Mouse (Mus musculus): ENCODE measurements around the gene Plcl1. TPM values are rescaled to one million over a fixed set of nuclear protein-coding genes. Genes with fewer than 3 reads are reported as not detected.

Plcl1 gene
- polyA plus RNA-seq, 1 experiment: 1.00 TPM

GRCm38 (mm10) chr1:55571399-55571798, 165.7 kb downstream of the Plcl1 start:
- no peak overlapping the region for H3K4me3 ChIP-seq
- no peaks in the 10 kb centered on the region for H3K36me3 ChIP-seq (ENCODE audit: control insufficient read depth, insufficient read depth)
- H3K27me3 ChIP-seq (ENCODE audit: control insufficient read depth, insufficient read depth, insufficient read length): no peaks in the 10 kb centered on the region
- H3K4me2 ChIP-seq (ENCODE audit: low read depth): no peak overlapping the region
- TF ChIP-seq CEBPB (IDR thresholded peaks at IDR 0.05; ENCODE audit: insufficient read depth, poor library complexity, severe bottlenecking) (no peak), SRF (IDR thresholded peaks at IDR 0.05; ENCODE audit: control insufficient read depth, insufficient read length, low read depth) (no peak), POLR2A (IDR thresholded peaks at IDR 0.05; ENCODE audit: insufficient read length, low read depth) (no peak), MYOD1 (IDR thresholded peaks at IDR 0.05; ENCODE audit: control insufficient read depth in 1 of 3, insufficient read length in 2 of 3, low read depth in 2 of 3) (no peak), TCF12 (IDR thresholded peaks at IDR 0.05; ENCODE audit: insufficient read depth, poor library complexity, severe bottlenecking) (no peak), TCF3 (IDR thresholded peaks at IDR 0.05; ENCODE audit: insufficient read length, low read depth) (no peak), USF1 (IDR thresholded peaks at IDR 0.05; ENCODE audit: low read depth) (no peak), E2F4 (IDR thresholded peaks at IDR 0.05; ENCODE audit: insufficient read depth) (no peak), MYOG (IDR thresholded peaks at IDR 0.05; ENCODE audit: control insufficient read depth in 1 of 3, insufficient read depth in 1 of 3, insufficient read length in 2 of 3, low read depth in 2 of 3) (no peak), POLR2AphosphoS2 (IDR thresholded peaks at IDR 0.05; ENCODE audit: insufficient read length, low read depth) (no peak), REST (IDR thresholded peaks at IDR 0.05; ENCODE audit: insufficient read depth, insufficient read length) (no peak), MAX (IDR thresholded peaks at IDR 0.05; ENCODE audit: low read depth) (no peak)
- no peak overlapping the region for H3ac ChIP-seq (ENCODE audit: control insufficient read depth, insufficient read length)
- H3K79me2 ChIP-seq (ENCODE audit: control insufficient read depth, insufficient read depth): no peaks in the 10 kb centered on the region

DNA sequence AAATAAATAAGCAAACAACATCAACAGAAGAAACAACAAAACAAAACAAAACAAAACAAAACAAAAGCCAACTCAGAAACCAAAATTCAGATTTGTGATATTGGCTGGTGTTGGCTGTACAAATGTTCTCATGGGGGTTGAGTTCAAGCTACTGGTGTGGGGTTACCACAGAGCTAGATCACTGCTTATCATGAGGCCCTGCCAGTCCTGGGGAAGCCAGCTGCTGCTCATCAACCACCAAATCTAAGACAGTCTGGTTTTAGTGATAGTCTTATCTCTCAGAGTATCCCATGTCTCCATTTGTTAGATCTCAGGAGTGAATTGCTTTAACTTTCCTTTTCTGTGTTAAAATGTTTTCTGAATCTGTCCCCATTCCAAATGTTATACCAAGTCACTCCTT, 166.5 kb downstream of the Plcl1 start:
- Histone ChIP-seq H3K36me3 (ENCODE audit: control insufficient read depth, insufficient read depth) (no peaks in the 10 kb centered on the region), H3K27me3 (ENCODE audit: control insufficient read depth, insufficient read depth, insufficient read length) (no peaks in the 10 kb centered on the region), H3K79me2 (ENCODE audit: control insufficient read depth, insufficient read depth) (no peaks in the 10 kb centered on the region), H3ac (ENCODE audit: control insufficient read depth, insufficient read length) (no peak overlapping the region), H3K4me2 (ENCODE audit: low read depth) (no peak overlapping the region), H3K4me3 (no peak overlapping the region)
- TF ChIP-seq MYOG (IDR thresholded peaks at IDR 0.05; ENCODE audit: control insufficient read depth in 1 of 3, insufficient read depth in 1 of 3, insufficient read length in 2 of 3, low read depth in 2 of 3) (peak in 2 of 3 experiments; percentile 25 to 42), MYOD1 (IDR thresholded peaks at IDR 0.05; ENCODE audit: control insufficient read depth in 1 of 3, insufficient read length in 2 of 3, low read depth in 2 of 3) (peak in 2 of 3 experiments; percentile 37 to 57), POLR2AphosphoS2 (IDR thresholded peaks at IDR 0.05; ENCODE audit: insufficient read length, low read depth) (no peak), USF1 (IDR thresholded peaks at IDR 0.05; ENCODE audit: low read depth) (no peak), E2F4 (IDR thresholded peaks at IDR 0.05; ENCODE audit: insufficient read depth) (no peak)

- Histone ChIP-seq H3K4me3 (no peak overlapping the region), H3K27me3 (ENCODE audit: control insufficient read depth, insufficient read depth, insufficient read length) (no peaks in the 10 kb centered on the region), H3K36me3 (ENCODE audit: control insufficient read depth, insufficient read depth) (no peaks in the 10 kb centered on the region), H3K79me2 (ENCODE audit: control insufficient read depth, insufficient read depth) (no peaks in the 10 kb centered on the region), H3ac (ENCODE audit: control insufficient read depth, insufficient read length) (no peak overlapping the region), H3K4me2 (ENCODE audit: low read depth) (no peak overlapping the region)
- no peak for TF ChIP-seq POLR2AphosphoS2 (IDR thresholded peaks at IDR 0.05; ENCODE audit: insufficient read length, low read depth)
- TF ChIP-seq USF1 (IDR thresholded peaks at IDR 0.05; ENCODE audit: low read depth): no peak
- no peak for TF ChIP-seq POLR2A (IDR thresholded peaks at IDR 0.05; ENCODE audit: insufficient read length, low read depth)
- no peak for TF ChIP-seq E2F4 (IDR thresholded peaks at IDR 0.05; ENCODE audit: insufficient read depth)
- TF ChIP-seq CEBPB (IDR thresholded peaks at IDR 0.05; ENCODE audit: insufficient read depth, poor library complexity, severe bottlenecking): no peak
- TF ChIP-seq TCF12 (IDR thresholded peaks at IDR 0.05; ENCODE audit: insufficient read depth, poor library complexity, severe bottlenecking): no peak
- TF ChIP-seq MYOD1 (IDR thresholded peaks at IDR 0.05; ENCODE audit: control insufficient read depth in 1 of 3, insufficient read length in 2 of 3, low read depth in 2 of 3): peak; percentile 51 to 77 (median 70)
- TF ChIP-seq MAX (IDR thresholded peaks at IDR 0.05; ENCODE audit: low read depth): no peak
- TF ChIP-seq SRF (IDR thresholded peaks at IDR 0.05; ENCODE audit: control insufficient read depth, insufficient read length, low read depth): no peak
- no peak for TF ChIP-seq REST (IDR thresholded peaks at IDR 0.05; ENCODE audit: insufficient read depth, insufficient read length)
- no peak for TF ChIP-seq TCF3 (IDR thresholded peaks at IDR 0.05; ENCODE audit: insufficient read length, low read depth)
- TF ChIP-seq MYOG (IDR thresholded peaks at IDR 0.05; ENCODE audit: control insufficient read depth in 1 of 3, insufficient read depth in 1 of 3, insufficient read length in 2 of 3, low read depth in 2 of 3): peak; percentile 28 to 72 (median 70)
These were observed 166.9 kb downstream of the Plcl1 start for GRCm38 (mm10) chr1:55572664-55573063.

DNA sequence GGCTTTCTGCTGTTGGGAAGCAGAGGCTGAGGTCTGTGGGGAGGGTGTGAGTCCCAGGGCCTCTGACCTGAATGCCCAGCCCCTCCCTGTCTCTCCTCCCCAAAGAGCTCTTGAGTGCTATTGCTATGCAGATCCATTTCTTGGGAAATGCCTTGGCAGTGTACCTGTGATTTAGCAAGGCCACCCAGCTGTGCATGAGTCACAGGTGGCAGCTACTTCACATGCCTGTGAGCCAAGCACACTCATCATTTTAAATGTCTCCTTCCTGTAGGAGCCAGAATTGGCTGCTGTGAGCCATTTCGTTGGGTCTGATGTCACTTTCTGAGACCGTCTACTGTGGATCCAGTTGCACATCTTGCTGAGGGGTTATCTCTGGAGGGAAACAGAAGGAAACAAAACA, 170.2 kb downstream of the Plcl1 start:
- H3K4me2 ChIP-seq (ENCODE audit: low read depth): peak overlapping the region; percentile 54
- H3K36me3 ChIP-seq (ENCODE audit: control insufficient read depth, insufficient read depth): no peaks in the 10 kb centered on the region

DNA sequence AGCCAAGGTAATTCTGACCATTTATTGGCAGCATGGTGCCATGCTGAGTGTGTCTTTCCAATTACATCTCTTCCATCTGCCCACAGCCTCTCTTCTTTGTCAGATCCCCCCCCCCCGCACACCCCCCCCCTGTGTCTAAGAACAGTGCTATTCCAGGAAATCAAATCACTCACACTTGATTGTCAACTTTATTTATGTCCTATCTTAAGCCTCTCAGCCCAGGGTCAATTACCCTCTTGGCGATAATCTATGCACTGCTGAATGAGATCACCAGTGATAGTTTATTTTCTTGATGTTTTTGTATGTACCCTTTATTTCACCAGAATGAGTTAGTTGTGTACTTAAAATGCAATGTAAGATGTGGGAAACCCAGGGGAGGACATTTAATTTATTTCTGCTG, 176.0 kb downstream of the Plcl1 start:
- Histone ChIP-seq H3K4me3 (no peak overlapping the region), H3K27me3 (ENCODE audit: control insufficient read depth, insufficient read depth, insufficient read length) (no peaks in the 10 kb centered on the region), H3ac (ENCODE audit: control insufficient read depth, insufficient read length) (no peak overlapping the region), H3K79me2 (ENCODE audit: control insufficient read depth, insufficient read depth) (no peaks in the 10 kb centered on the region), H3K36me3 (ENCODE audit: control insufficient read depth, insufficient read depth) (no peaks in the 10 kb centered on the region), H3K4me2 (ENCODE audit: low read depth) (no peak overlapping the region)
- TF ChIP-seq POLR2A (IDR thresholded peaks at IDR 0.05; ENCODE audit: insufficient read length, low read depth) (no peak), E2F4 (IDR thresholded peaks at IDR 0.05; ENCODE audit: insufficient read depth) (no peak), USF1 (IDR thresholded peaks at IDR 0.05; ENCODE audit: low read depth) (no peak), TCF3 (IDR thresholded peaks at IDR 0.05; ENCODE audit: insufficient read length, low read depth) (no peak)

More for the DNA sequence above, 170.2 kb downstream of the Plcl1 start:
- no peak overlapping the region for H3ac ChIP-seq (ENCODE audit: control insufficient read depth, insufficient read length)
- H3K27me3 ChIP-seq (ENCODE audit: control insufficient read depth, insufficient read depth, insufficient read length): no peaks in the 10 kb centered on the region
- TF ChIP-seq REST (IDR thresholded peaks at IDR 0.05; ENCODE audit: insufficient read depth, insufficient read length): no peak
- TF ChIP-seq MYOG (IDR thresholded peaks at IDR 0.05; ENCODE audit: control insufficient read depth in 1 of 3, insufficient read depth in 1 of 3, insufficient read length in 2 of 3, low read depth in 2 of 3): peak in 1 of 3 experiments; percentile 49
- TF ChIP-seq USF1 (IDR thresholded peaks at IDR 0.05; ENCODE audit: low read depth): no peak
- TF ChIP-seq CEBPB (IDR thresholded peaks at IDR 0.05; ENCODE audit: insufficient read depth, poor library complexity, severe bottlenecking): peak; percentile 71
- TF ChIP-seq MYOD1 (IDR thresholded peaks at IDR 0.05; ENCODE audit: control insufficient read depth in 1 of 3, insufficient read length in 2 of 3, low read depth in 2 of 3): peak in 1 of 3 experiments; percentile 72
- no peak for TF ChIP-seq E2F4 (IDR thresholded peaks at IDR 0.05; ENCODE audit: insufficient read depth)
- peak; percentile 27 for TF ChIP-seq TCF3 (IDR thresholded peaks at IDR 0.05; ENCODE audit: insufficient read length, low read depth)
- H3K4me3 ChIP-seq: no peak overlapping the region
- no peaks in the 10 kb centered on the region for H3K79me2 ChIP-seq (ENCODE audit: control insufficient read depth, insufficient read depth)
